In genomic region chr5:18043022-18043421, GRCm38 (mm10) we compare ENCODE assay signal across 8 mouse cellular contexts.
A peak's percentile ranks its signal among the peaks of the same experiment; 100 is the strongest.
DNase-seq lines count a peak whose midpoint lies in the region; ATAC-seq and TF ChIP-seq lines count a peak whose summit lies in the region.

No protein-coding gene starts in this region.

- H3K27ac ChIP-seq in neural tube, embryonic 15.5 days (replicated peaks), result no peak overlapping the region
- H3K27ac ChIP-seq in intestine, postnatal 0 days (ENCODE audit: low read depth, low read length), result no peak overlapping the region
- no peak overlapping the region for H3K27ac ChIP-seq in liver, embryonic 13.5 days

- no peak overlapping the region for H3K4me3 ChIP-seq in neural tube, embryonic 15.5 days (replicated peaks)
- H3K4me3 ChIP-seq in intestine, postnatal 0 days (ENCODE audit: low read depth, low read length), result no peak overlapping the region
- H3K4me3 ChIP-seq in liver, embryonic 13.5 days (replicated peaks), result no peak overlapping the region

- H3K4me1 ChIP-seq in neural tube, embryonic 15.5 days, result no peaks in the 10 kb centered on the region
- no peaks in the 10 kb centered on the region for H3K4me1 ChIP-seq in intestine, postnatal 0 days (replicated peaks; ENCODE audit: control insufficient read depth, insufficient read depth, low read length)
- H3K4me1 ChIP-seq in liver, embryonic 13.5 days (replicated peaks), result no peaks in the 10 kb centered on the region

- no peak overlapping the region for H3K4me2 ChIP-seq in neural tube, embryonic 15.5 days
- H3K4me2 ChIP-seq in intestine, postnatal 0 days (replicated peaks; ENCODE audit: low read depth), result no peak overlapping the region
- no peak overlapping the region for H3K4me2 ChIP-seq in liver, embryonic 13.5 days

- peak; percentile 79 for DNase-seq in neural tube, embryonic 10.5 days (ENCODE audit: extremely low spot score, low spot score)
- DNase-seq in c-Kit-positive CD71-negative TER-119-negative erythroid progenitor cells, embryonic 14.5 days (ENCODE audit: low read depth), result peak; percentile 54
- peak; percentile 5 for DNase-seq in liver, embryonic 13.5 days
- peak; percentile 65 for DNase-seq in ovary, postnatal 36 days (ENCODE audit: low spot score)
- peak; percentile 43 for DNase-seq in urinary bladder, adult 2 months (ENCODE audit: low spot score)

- no peak overlapping the region for H3K9ac ChIP-seq in neural tube, embryonic 15.5 days (replicated peaks)
- H3K9ac ChIP-seq in intestine, postnatal 0 days (ENCODE audit: low read depth, low read length), result no peak overlapping the region
- H3K9ac ChIP-seq in liver, embryonic 13.5 days, result no peak overlapping the region

- ATAC-seq in neural tube, embryonic 15.5 days (ENCODE audit: low FRiP score), result no peak
- ATAC-seq in frontal cortex, adult (ENCODE audit: low TSS enrichment), result peak; percentile 91
- ATAC-seq in intestine, postnatal 0 days, result 0 out of 2 replicates have a peak, but pooled peaks have one; percentile 31
- no peak for ATAC-seq in liver, embryonic 13.5 days (ENCODE audit: low read depth)

- WGBS in neural tube, embryonic 15.5 days, result 6% methylated on average over 2 of the region's 2 CpGs
- WGBS in intestine, postnatal 0 days, result 6% methylated on average over 2 of the region's 2 CpGs
- WGBS in liver, embryonic 13.5 days (ENCODE audit: insufficient replicate concordance), result 3% methylated on average over 2 of the region's 2 CpGs

- H3K27me3 ChIP-seq in neural tube, embryonic 15.5 days (replicated peaks), result no peaks in the 10 kb centered on the region
- H3K27me3 ChIP-seq in intestine, postnatal 0 days (replicated peaks; ENCODE audit: control insufficient read depth, insufficient read depth, low read length), result no peaks in the 10 kb centered on the region
- no peaks in the 10 kb centered on the region for H3K27me3 ChIP-seq in liver, embryonic 13.5 days

- peak; percentile 87 for TF ChIP-seq CTCF in intestine, postnatal 0 days (IDR thresholded peaks at IDR 0.05; ENCODE audit: low read depth)

- no peaks in the 10 kb centered on the region for H3K36me3 ChIP-seq in neural tube, embryonic 15.5 days
- no peaks in the 10 kb centered on the region for H3K36me3 ChIP-seq in intestine, postnatal 0 days (ENCODE audit: control insufficient read depth, insufficient read depth)
- no peaks in the 10 kb centered on the region for H3K36me3 ChIP-seq in liver, embryonic 13.5 days

- H3K9me3 ChIP-seq in neural tube, embryonic 15.5 days (replicated peaks), result no peaks in the 10 kb centered on the region
- H3K9me3 ChIP-seq in intestine, postnatal 0 days (ENCODE audit: control insufficient read depth), result no peaks in the 10 kb centered on the region
- no peaks in the 10 kb centered on the region for H3K9me3 ChIP-seq in liver, embryonic 13.5 days (replicated peaks)

Comparison
In these comparisons a context has a peak if more than half of its experiments do, and no peak if none do; other contexts are left out.
1. DNase-seq: peak in every context shown above with its lines; median percentile 79 in neural tube, embryonic 10.5 days; 65 in ovary, postnatal 36 days; 54 in c-Kit-positive CD71-negative TER-119-negative erythroid progenitor cells, embryonic 14.5 days; 43 in urinary bladder, adult 2 months; 5 in liver, embryonic 13.5 days.
2. ATAC-seq: peak in frontal cortex, adult (single experiment) and intestine, postnatal 0 days (single experiment); none in neural tube, embryonic 15.5 days (single experiment) and liver, embryonic 13.5 days (single experiment).